Mouse (Mus musculus) G1E (cell line): Measurements from ENCODE around the gene Rab30.

Source experiments
- CTCF ChIP-seq: IDR thresholded peaks from 2 replicates; pipeline ENCODE4 v1.5.1; 2012; ENCODE audit warnings: low read depth, low read length, inconsistent platforms, mixed read lengths
- GATA1 ChIP-seq: IDR thresholded peaks from 2 replicates; pipeline ENCODE4 v1.6.1; 2012; ENCODE audit warnings: borderline replicate concordance, low read length, inconsistent platforms, mixed read lengths
- GATA2 ChIP-seq: IDR thresholded peaks from 2 replicates; pipeline ENCODE4 v1.6.1; 2012; ENCODE audit warnings: low read depth, low read length, inconsistent platforms, borderline replicate concordance
- POLR2AphosphoS5 ChIP-seq: IDR thresholded peaks from 2 replicates; pipeline ENCODE4 v1.6.1; 2012; ENCODE audit warnings: low read depth, low read length, inconsistent platforms; ENCODE audit not compliant: insufficient replicate concordance
- TAL1 ChIP-seq: conservative IDR thresholded peaks from 2 replicates; pipeline ENCODE4 v1.6.1; 2012; ENCODE audit warnings: low read depth, low read length, inconsistent platforms, mixed read lengths

- TF ChIP-seq POLR2AphosphoS5 (no peak), CTCF (no peak), GATA1 (no peak), TAL1 (no peak), GATA2 (no peak)
These were observed 106.8 kb downstream of the Rab30 start for GRCm38 (mm10) chr7:92848246-92848645.
